8 mouse cellular contexts compared by ENCODE assay signal in genomic region chr11:107703272-107704134, GRCm38 (mm10). TPM values are rescaled to one million over a fixed set of nuclear protein-coding genes. Genes with fewer than 3 reads are reported as not detected.
DNase-seq lines count a peak whose midpoint lies in the region; ATAC-seq and TF ChIP-seq lines count a peak whose summit lies in the region.

No protein-coding gene starts in this region.

- DNase-seq in forebrain, embryonic 10.5 days (ENCODE audit: extremely low spot score, low spot score): no peak
- no peak for DNase-seq in forebrain, embryonic 14.5 days (ENCODE audit: low spot score)
- DNase-seq in left cerebral cortex, adult 2 months (ENCODE audit: extremely low spot score in 1 of 2, low spot score in 2 of 2): no peak
- no peak for DNase-seq in thymus, postnatal 0 days (ENCODE audit: low spot score)

- no peak overlapping the region for H3K9ac ChIP-seq in forebrain, embryonic 14.5 days (ENCODE audit: low read length)
- H3K9ac ChIP-seq in midbrain, embryonic 13.5 days (replicated peaks): no peak overlapping the region
- H3K9ac ChIP-seq in midbrain, embryonic 15.5 days: no peak overlapping the region
- H3K9ac ChIP-seq in intestine, embryonic 16.5 days (ENCODE audit: low read depth, low read length): 0 out of 2 replicates have a peak overlapping the region, but pooled peaks have one; percentile 12

- no peak for TF ChIP-seq CTCF in small intestine, adult 2 months (IDR thresholded peaks at IDR 0.05; ENCODE audit: extremely low read depth, insufficient read length, insufficient replicate concordance, low read depth, low read length)
- no peak for TF ChIP-seq CTCF in left cerebral cortex, adult 2 months (IDR thresholded peaks at IDR 0.05)

- ATAC-seq in forebrain, embryonic 14.5 days: no peak
- peak; percentile 40; the same call in 1 of the 2 replicates for ATAC-seq in midbrain, embryonic 13.5 days
- ATAC-seq in midbrain, embryonic 15.5 days (replicated peaks): no peak; the same call in 1 of the 2 replicates
- no peak for ATAC-seq in intestine, embryonic 16.5 days

- H3K4me2 ChIP-seq in forebrain, embryonic 14.5 days (ENCODE audit: low read length): no peak overlapping the region
- H3K4me2 ChIP-seq in midbrain, embryonic 13.5 days (replicated peaks): no peak overlapping the region
- H3K4me2 ChIP-seq in midbrain, embryonic 15.5 days: no peak overlapping the region
- H3K4me2 ChIP-seq in intestine, embryonic 16.5 days (ENCODE audit: low read depth, low read length): peak overlapping the region; percentile 11; the same call in 1 of the 2 replicates

- H3K27me3 ChIP-seq in forebrain, embryonic 10.5 days (ENCODE audit: poor library complexity, severe bottlenecking): peaks cover 32% of the 10 kb centered on the region
- H3K27me3 ChIP-seq in forebrain, embryonic 14.5 days (replicated peaks; ENCODE audit: control insufficient read depth, insufficient read depth, low read length): no peaks in the 10 kb centered on the region
- peaks cover 36% of the 10 kb centered on the region for H3K27me3 ChIP-seq in midbrain, embryonic 13.5 days
- peaks cover 7% of the 10 kb centered on the region; the same call in 1 of the 2 replicates for H3K27me3 ChIP-seq in midbrain, embryonic 15.5 days (replicated peaks)
- H3K27me3 ChIP-seq in intestine, embryonic 16.5 days (replicated peaks; ENCODE audit: control insufficient read depth, insufficient read depth, low read length): no peaks in the 10 kb centered on the region
- no peaks in the 10 kb centered on the region for H3K27me3 ChIP-seq in small intestine, adult 2 months (ENCODE audit: control insufficient read depth, insufficient read depth, low read length)

- intact Hi-C loops in left cerebral cortex, adult 2 months (cut with DNase I): no loop called here

- no peak overlapping the region for H3K4me3 ChIP-seq in forebrain, embryonic 10.5 days
- no peak overlapping the region for H3K4me3 ChIP-seq in forebrain, embryonic 14.5 days (ENCODE audit: low read depth, low read length)
- H3K4me3 ChIP-seq in midbrain, embryonic 13.5 days (replicated peaks): no peak overlapping the region
- H3K4me3 ChIP-seq in midbrain, embryonic 15.5 days: no peak overlapping the region
- no peak overlapping the region for H3K4me3 ChIP-seq in intestine, embryonic 16.5 days (ENCODE audit: low read length)
- 0 out of 2 replicates have a peak overlapping the region, but pooled peaks have one; percentile 2 for H3K4me3 ChIP-seq in small intestine, adult 2 months (ENCODE audit: low read depth, low read length)
- H3K4me3 ChIP-seq in left cerebral cortex, adult 2 months: no peak overlapping the region

- H3K27ac ChIP-seq in forebrain, embryonic 10.5 days: 0 out of 2 replicates have a peak overlapping the region, but pooled peaks have one; percentile 30
- no peak overlapping the region for H3K27ac ChIP-seq in forebrain, embryonic 14.5 days (ENCODE audit: low read depth, low read length)
- no peak overlapping the region for H3K27ac ChIP-seq in midbrain, embryonic 13.5 days
- H3K27ac ChIP-seq in midbrain, embryonic 15.5 days: no peak overlapping the region
- no peak overlapping the region for H3K27ac ChIP-seq in intestine, embryonic 16.5 days (ENCODE audit: low read length)
- no peak overlapping the region for H3K27ac ChIP-seq in small intestine, adult 2 months (ENCODE audit: insufficient read depth, low read depth, low read length)
- H3K27ac ChIP-seq in left cerebral cortex, adult 2 months: no peak overlapping the region

- no peak for TF ChIP-seq POLR2A in small intestine, adult 2 months (IDR thresholded peaks at IDR 0.05; ENCODE audit: low read depth, low read length)

- WGBS in forebrain, embryonic 10.5 days: 61% methylated on average over 27 of the region's 27 CpGs
- 57% methylated on average over 27 of the region's 27 CpGs for WGBS in forebrain, embryonic 14.5 days
- 38% methylated on average over 27 of the region's 27 CpGs for WGBS in midbrain, embryonic 13.5 days
- 38% methylated on average over 27 of the region's 27 CpGs for WGBS in midbrain, embryonic 15.5 days
- 43% methylated on average over 27 of the region's 27 CpGs for WGBS in intestine, embryonic 16.5 days
- 52% methylated on average over 27 of the region's 27 CpGs for WGBS in small intestine, adult 2 months

- no peaks in the 10 kb centered on the region for H3K36me3 ChIP-seq in forebrain, embryonic 10.5 days (replicated peaks)
- H3K36me3 ChIP-seq in forebrain, embryonic 14.5 days (ENCODE audit: control insufficient read depth, insufficient read depth, low read length): no peaks in the 10 kb centered on the region
- no peaks in the 10 kb centered on the region for H3K36me3 ChIP-seq in midbrain, embryonic 13.5 days
- H3K36me3 ChIP-seq in midbrain, embryonic 15.5 days (replicated peaks): no peaks in the 10 kb centered on the region
- H3K36me3 ChIP-seq in intestine, embryonic 16.5 days (ENCODE audit: control insufficient read depth, insufficient read depth, low read length): no peaks in the 10 kb centered on the region
- no peaks in the 10 kb centered on the region for H3K36me3 ChIP-seq in small intestine, adult 2 months (ENCODE audit: control insufficient read depth, insufficient read depth, low read length)

- no peaks in the 10 kb centered on the region for H3K9me3 ChIP-seq in forebrain, embryonic 10.5 days
- no peaks in the 10 kb centered on the region for H3K9me3 ChIP-seq in forebrain, embryonic 14.5 days (replicated peaks; ENCODE audit: control insufficient read depth, low read length)
- H3K9me3 ChIP-seq in midbrain, embryonic 13.5 days: no peaks in the 10 kb centered on the region
- no peaks in the 10 kb centered on the region for H3K9me3 ChIP-seq in midbrain, embryonic 15.5 days
- no peaks in the 10 kb centered on the region for H3K9me3 ChIP-seq in intestine, embryonic 16.5 days (ENCODE audit: control insufficient read depth, low read length)

- H3K4me1 ChIP-seq in forebrain, embryonic 10.5 days: peaks cover 40% of the 10 kb centered on the region
- 0 out of 2 replicates have a peak, but pooled peaks cover 3% of the 10 kb centered on the region for H3K4me1 ChIP-seq in forebrain, embryonic 14.5 days (ENCODE audit: control insufficient read depth, insufficient read depth, low read length)
- H3K4me1 ChIP-seq in midbrain, embryonic 13.5 days (replicated peaks): peaks cover 34% of the 10 kb centered on the region
- H3K4me1 ChIP-seq in midbrain, embryonic 15.5 days: peaks cover 30% of the 10 kb centered on the region; the same call in 1 of the 2 replicates
- no peaks in the 10 kb centered on the region for H3K4me1 ChIP-seq in intestine, embryonic 16.5 days (ENCODE audit: control insufficient read depth, insufficient read depth, low read length)
- H3K4me1 ChIP-seq in small intestine, adult 2 months (ENCODE audit: control insufficient read depth, insufficient read depth, insufficient read length, low read length): no peaks in the 10 kb centered on the region

RNA-seq across cellular contexts. Expression of gene Cacng1, which starts 12.8 kb away (rescaled TPM):
- 0.16 TPM in 1 of 2 replicates, not detected in the other for polyA plus RNA-seq in forebrain, embryonic 10.5 days (2016; fragmentation: Nextera tagmentation; extraction: Ambion mirVana)
- polyA plus RNA-seq in forebrain, embryonic 14.5 days (2014; fragmentation: Nextera tagmentation; extraction: Ambion mirVana): 0.14 and 0.28 TPM in 2 replicates
- 0.26 and 0.58 TPM in 2 replicates for polyA plus RNA-seq in midbrain, embryonic 13.5 days (2015; fragmentation: Nextera tagmentation; extraction: Ambion mirVana)
- 0.22 and 0.23 TPM in 2 replicates for polyA plus RNA-seq in midbrain, embryonic 15.5 days (2015; fragmentation: Nextera tagmentation; extraction: Ambion mirVana)
- polyA plus RNA-seq in intestine, embryonic 16.5 days (2015; fragmentation: Nextera tagmentation; extraction: Ambion mirVana): 0.18 TPM in 1 of 2 replicates, not detected in the other
- polyA plus RNA-seq in small intestine, adult 2 months (2012; rRNA removed): 0.15 TPM in 1 of 2 replicates, not detected in the other
- total RNA-seq in left cerebral cortex, adult 2 months (2021): not detected
- polyA plus RNA-seq in thymus, postnatal 0 days (2015; fragmentation: Nextera tagmentation; extraction: Ambion mirVana): 0.90 and 0.93 TPM in 2 replicates
